Mouse (Mus musculus) bone marrow, adult 2 months (tissue): ENCODE results near the gene Abcc6.
"Not testable (repeated sequence)": the region's sequence is repeated elsewhere in the genome, so short reads cannot be mapped to it uniquely, and the experiment has no call there.

ENCODE experiments used
- CTCF ChIP-seq: fragments of 200-500 bp; IDR thresholded peaks from 2 replicates; pipeline ENCODE4 v1.5.1; 2011; ENCODE audit warnings: low read length, control low read depth; ENCODE audit not compliant: control insufficient read depth, insufficient read depth
- POLR2A ChIP-seq: fragments of 200-500 bp; IDR thresholded peaks from 2 replicates; pipeline ENCODE4 v1.6.1; 2011; ENCODE audit warnings: low read depth, mild to moderate bottlenecking, control low read depth, low read length, borderline replicate concordance; ENCODE audit not compliant: control insufficient read depth

- not testable (repeated sequence) for TF ChIP-seq CTCF, POLR2A
Observed at GRCm38 (mm10) chr7:45933766-45934165, 96.3 kb downstream of the Abcc6 start.
